Mouse (Mus musculus) lung, postnatal 0 days (tissue): Measurements from ENCODE around the gene Pabpc4. TPM values are rescaled to one million over a fixed set of nuclear protein-coding genes. Genes with fewer than 3 reads are reported as not detected.

ENCODE experiments used
- ATAC-seq: fragments of 200-750 bp; cut with Nextera tagmentation; 2 replicates; pipeline ENCODE4 v1.8.0; 2017; ENCODE audit warnings: moderate library complexity
- DNase-seq: peaks from one replicate; pipeline ENCODE4 v3.0.0-alpha.2; 2016; ENCODE audit warnings: low spot score
- H3K27ac ChIP-seq: fragments of 300-500 bp; sonication (generic); 2 replicates; pipeline ENCODE4 v1.5.1; 2014; ENCODE audit warnings: antibody characterized with exemption, mild to moderate bottlenecking, low read length, mixed read lengths
- H3K27me3 ChIP-seq: fragments of 300-500 bp; sonication (generic); replicated peaks from 2 replicates; pipeline ENCODE4 v1.6.1; 2014; ENCODE audit warnings: low read length, mixed read lengths; ENCODE audit not compliant: insufficient read depth
- H3K36me3 ChIP-seq: fragments of 300-500 bp; sonication (generic); 2 replicates; pipeline ENCODE4 v1.6.1; 2014; ENCODE audit warnings: low read length, mixed read lengths; ENCODE audit not compliant: insufficient read depth
- H3K4me1 ChIP-seq: fragments of 300-500 bp; sonication (generic); 2 replicates; pipeline ENCODE4 v1.6.1; 2014; ENCODE audit warnings: antibody characterized with exemption, low read depth, low read length, mixed read lengths; ENCODE audit not compliant: insufficient read depth
- H3K4me2 ChIP-seq: fragments of 300-500 bp; sonication (generic); replicated peaks from 2 replicates; pipeline ENCODE4 v1.6.1; 2014; ENCODE audit warnings: low read depth, mild to moderate bottlenecking, low read length, moderate library complexity, mixed read lengths
- H3K4me3 ChIP-seq: fragments of 300-500 bp; sonication (generic); 2 replicates; pipeline ENCODE4 v1.5.1; 2014; ENCODE audit warnings: low read depth, low read length
- H3K9ac ChIP-seq: fragments of 300-500 bp; sonication (generic); replicated peaks from 2 replicates; pipeline ENCODE4 v1.6.1; 2014; ENCODE audit warnings: low read depth, mild to moderate bottlenecking
- H3K9me3 ChIP-seq: fragments of 300-500 bp; sonication (generic); 2 replicates; pipeline ENCODE4 v1.6.1; 2016; ENCODE audit warnings: low read length, mixed read lengths
- CTCF ChIP-seq: IDR thresholded peaks from 2 replicates; pipeline ENCODE4 v1.5.1; 2016; ENCODE audit warnings: antibody characterized with exemption, mild to moderate bottlenecking
- EP300 ChIP-seq: IDR thresholded peaks from 2 replicates; pipeline ENCODE4 v1.6.1; 2016; ENCODE audit warnings: antibody characterized with exemption, mild to moderate bottlenecking, control low read depth
- WGBS: fragments of 180-500 bp; shearing (Covaris S2); extraction: QIAGEN DNeasy Blood & Tissue Kit; methylation state at CpG from one replicate; pipeline ENCODE4 v1.1.7; 2014; 5-methylcytosine and 5-hydroxymethylcytosine counted together
- polyA plus RNA-seq: library from polyadenylated mRNA; unstranded; fragments of >200 nt; fragmentation: Nextera tagmentation; extraction: Ambion mirVana; gene quantifications from 2 replicates; pipeline ENCODE4 v1.2.1, GENCODE M21; 2015

Pabpc4 gene
- polyA plus RNA-seq, 1 experiment from 2014 or later, result 11.4 TPM

- no peaks in the 10 kb centered on the region for H3K9me3 ChIP-seq
- ATAC-seq (no peak), DNase-seq (no peak)
- no peak overlapping the region for H3K4me2 ChIP-seq
- H3K9ac ChIP-seq, result no peak overlapping the region
- WGBS, result 89% methylated on average over 21 of the region's 21 CpGs
- H3K4me3 ChIP-seq, result no peak overlapping the region
- H3K27me3 ChIP-seq, result no peaks in the 10 kb centered on the region
- H3K4me1 ChIP-seq, result no peaks in the 10 kb centered on the region
- H3K27ac ChIP-seq, result no peak overlapping the region
- TF ChIP-seq CTCF, result no peak
- no peak for TF ChIP-seq EP300
- H3K36me3 ChIP-seq, result peaks cover 30% of the 10 kb centered on the region; the same call in 1 of the 2 replicates
Measured at GRCm38 (mm10) chr4:123295516-123296147, 33.5 kb downstream of the Pabpc4 start.

- Histone ChIP-seq H3K9me3 (no peaks in the 10 kb centered on the region), H3K9ac (no peak overlapping the region), H3K36me3 (peaks cover 25% of the 10 kb centered on the region; the same call in 1 of the 2 replicates), H3K4me1 (no peaks in the 10 kb centered on the region), H3K27ac (no peak overlapping the region), H3K27me3 (no peaks in the 10 kb centered on the region), H3K4me3 (no peak overlapping the region), H3K4me2 (no peak overlapping the region)
- TF ChIP-seq CTCF (no peak), EP300 (no peak)
- 81% methylated on average over 5 of the region's 5 CpGs for WGBS
- DNase-seq (no peak), ATAC-seq (no peak)
Measured at GRCm38 (mm10) chr4:123296148-123296534, 34.0 kb downstream of the Pabpc4 start.

GRCm38 (mm10) chr4:123297195-123297960, 35.2 kb downstream of the Pabpc4 start:
- H3K4me2 ChIP-seq, result no peak overlapping the region
- ATAC-seq (no peak), DNase-seq (no peak)
- H3K9ac ChIP-seq, result no peak overlapping the region
- H3K9me3 ChIP-seq, result no peaks in the 10 kb centered on the region
- no peaks in the 10 kb centered on the region for H3K4me1 ChIP-seq
- H3K27me3 ChIP-seq, result no peaks in the 10 kb centered on the region
- 91% methylated on average over 22 of the region's 22 CpGs for WGBS
- no peak overlapping the region for H3K27ac ChIP-seq
- TF ChIP-seq EP300 (no peak), CTCF (no peak)
- peaks cover 22% of the 10 kb centered on the region; the same call in 1 of the 2 replicates for H3K36me3 ChIP-seq
- no peak overlapping the region for H3K4me3 ChIP-seq

- Histone ChIP-seq H3K9me3 (no peaks in the 10 kb centered on the region), H3K4me3 (no peak overlapping the region), H3K36me3 (peaks cover 20% of the 10 kb centered on the region; the same call in 1 of the 2 replicates), H3K4me1 (no peaks in the 10 kb centered on the region), H3K4me2 (no peak overlapping the region), H3K27ac (no peak overlapping the region), H3K27me3 (no peaks in the 10 kb centered on the region), H3K9ac (no peak overlapping the region)
- 64% methylated on average over 4 of the region's 4 CpGs for WGBS
- DNase-seq (no peak), ATAC-seq (no peak)
- TF ChIP-seq CTCF, result no peak
- no peak for TF ChIP-seq EP300
Measured at GRCm38 (mm10) chr4:123298226-123298625, 36.1 kb downstream of the Pabpc4 start.

- ATAC-seq (no peak), DNase-seq (no peak)
- WGBS, result 95% methylated on average over 11 of the region's 11 CpGs
- no peak overlapping the region for H3K9ac ChIP-seq
- H3K27ac ChIP-seq, result no peak overlapping the region
- no peak overlapping the region for H3K4me3 ChIP-seq
- 0 out of 2 replicates have a peak, but pooled peaks cover 12% of the 10 kb centered on the region for H3K36me3 ChIP-seq
- H3K4me1 ChIP-seq, result no peaks in the 10 kb centered on the region
- no peak overlapping the region for H3K4me2 ChIP-seq
- TF ChIP-seq EP300, result no peak
- no peak for TF ChIP-seq CTCF
- H3K9me3 ChIP-seq, result no peaks in the 10 kb centered on the region
- no peaks in the 10 kb centered on the region for H3K27me3 ChIP-seq
Measured at GRCm38 (mm10) chr4:123298980-123299670, 37.0 kb downstream of the Pabpc4 start.

- H3K27ac ChIP-seq, result no peak overlapping the region
- 15% methylated on average over 3 of the region's 3 CpGs for WGBS
- H3K27me3 ChIP-seq, result no peaks in the 10 kb centered on the region
- no peak overlapping the region for H3K4me2 ChIP-seq
- H3K4me3 ChIP-seq, result no peak overlapping the region
- H3K9ac ChIP-seq, result no peak overlapping the region
- H3K9me3 ChIP-seq, result no peaks in the 10 kb centered on the region
- H3K4me1 ChIP-seq, result no peaks in the 10 kb centered on the region
- DNase-seq (peak; percentile 84), ATAC-seq (peak; percentile 70)
- no peaks in the 10 kb centered on the region for H3K36me3 ChIP-seq
- TF ChIP-seq EP300 (no peak), CTCF (peak; percentile 82)
Measured at GRCm38 (mm10) chr4:123305789-123306188, 43.6 kb downstream of the Pabpc4 start.
